Mouse (Mus musculus): ENCODE measurements around the gene Cldn2.
"Not testable (repeated sequence)": the region's sequence is repeated elsewhere in the genome, so short reads cannot be mapped to it uniquely, and the experiment has no call there.

Gene Cldn2

DNA sequence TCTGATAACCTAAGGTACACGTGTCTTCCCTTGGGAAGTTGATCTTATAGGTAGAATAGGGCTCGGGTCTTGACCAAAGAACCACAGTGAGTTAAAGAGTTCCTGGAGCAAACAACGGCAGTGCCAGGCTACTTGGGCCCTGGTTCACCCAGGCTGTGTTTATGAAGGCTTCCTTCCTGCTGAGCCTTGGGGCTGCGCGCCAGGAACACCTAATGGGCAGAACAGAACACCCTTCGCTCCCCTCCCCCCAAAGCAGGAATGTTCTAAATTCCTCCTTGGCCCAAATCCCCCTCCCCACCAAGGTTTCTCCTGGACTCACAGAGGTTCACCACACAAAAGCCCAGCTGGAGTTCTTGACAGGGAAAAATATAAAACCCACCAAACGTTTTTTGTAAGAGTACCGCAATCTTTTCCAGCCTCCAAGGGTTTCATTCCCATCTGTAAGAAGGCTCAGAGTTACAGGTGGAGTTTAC, at the start of gene Cldn2:
Gene Cldn2 (plus strand): TSS at position 423 of the 473 bp plus-strand sequence.
- peak; percentile 41 for DNase-seq

DNA sequence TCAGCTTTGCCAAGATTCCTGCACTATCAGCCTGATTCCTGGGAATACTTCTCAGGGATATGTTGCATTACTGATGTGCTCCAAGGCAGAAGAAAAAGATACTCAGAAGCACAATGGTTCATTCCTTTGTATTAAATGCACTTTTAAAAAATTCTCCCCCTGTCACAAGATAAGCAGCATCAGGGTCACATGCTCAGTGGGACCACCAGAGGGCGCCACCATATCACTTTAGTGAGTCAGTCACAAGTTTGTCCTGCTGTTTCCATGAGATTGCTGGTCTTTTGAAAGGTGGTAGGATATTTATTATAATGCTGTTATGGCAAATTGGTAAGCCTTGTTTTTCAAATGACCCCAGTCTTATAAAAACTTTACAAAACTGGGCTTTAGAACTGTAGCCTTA, 48.8 kb upstream of the Cldn2 start:
- peak; percentile 56 for DNase-seq

DNA sequence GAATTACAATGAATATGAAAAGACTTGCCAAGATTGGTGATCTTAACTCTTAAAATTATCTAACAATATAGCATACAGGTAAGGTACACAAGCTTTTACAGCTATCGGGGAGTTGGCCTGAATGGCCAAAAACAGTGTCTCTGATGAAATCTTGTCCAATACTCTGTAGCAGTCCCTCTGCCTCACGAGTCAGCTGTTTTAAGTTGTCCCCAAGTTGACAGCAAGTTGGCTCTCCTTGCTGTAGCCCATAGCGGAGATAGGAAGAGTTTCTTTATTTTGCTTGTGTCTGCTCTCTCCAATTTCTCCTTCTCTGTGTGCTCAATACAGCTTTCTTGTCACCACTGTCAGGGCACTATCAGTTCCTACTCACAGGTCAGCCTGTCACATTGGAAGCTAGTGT, 42.0 kb upstream of the Cldn2 start:
- not testable (repeated sequence) for DNase-seq

DNA sequence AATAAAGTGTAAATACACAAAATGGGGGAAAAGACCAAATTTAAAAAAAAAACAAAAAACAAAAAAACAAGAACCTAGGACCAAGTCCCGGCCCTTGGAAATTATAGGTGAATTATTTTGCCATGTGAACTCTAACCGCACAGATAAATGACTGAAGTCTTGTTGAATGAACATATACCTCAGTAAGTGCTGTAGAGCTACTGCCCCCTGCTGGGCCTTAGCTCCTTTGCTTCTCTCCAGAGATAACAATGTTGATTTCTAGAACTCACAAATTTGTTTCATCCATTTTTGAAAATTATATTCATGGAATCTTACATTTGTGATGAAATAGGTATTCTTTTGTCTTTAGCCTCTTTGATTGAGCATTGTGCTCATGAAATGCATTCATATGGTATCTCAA, 38.1 kb upstream of the Cldn2 start:
- DNase-seq = peak; percentile 29

DNA sequence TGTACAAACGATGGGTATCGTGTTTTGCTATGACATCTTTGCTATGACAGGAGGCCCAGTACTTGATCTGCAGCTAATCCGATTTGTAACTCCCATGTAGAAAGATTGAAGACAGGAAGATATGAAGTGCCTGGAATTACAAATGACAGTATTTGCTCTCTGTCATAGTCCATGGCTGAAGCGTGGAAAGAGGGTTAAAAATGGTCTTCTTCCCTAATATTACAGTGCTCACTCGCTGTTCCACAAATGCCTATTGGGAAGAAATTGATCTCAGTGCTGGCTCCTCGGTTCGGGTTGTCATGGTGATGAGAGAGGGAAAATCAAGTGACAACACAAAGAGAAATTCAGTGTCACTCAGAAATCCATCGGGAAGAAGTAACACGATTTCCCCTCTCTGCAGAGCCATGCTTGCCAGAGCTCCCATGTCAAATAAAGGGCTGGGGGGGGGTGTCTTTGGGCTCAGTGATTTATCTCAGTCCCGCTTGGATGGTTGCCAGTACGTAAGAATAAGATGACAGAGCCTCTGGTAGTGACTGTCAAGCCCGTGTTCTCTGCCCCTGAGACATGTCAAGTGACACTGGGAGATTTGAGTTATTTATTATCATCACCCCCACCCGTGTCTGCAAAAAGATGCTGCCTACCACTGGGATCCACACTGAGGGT, 30.5 kb upstream of the Cldn2 start:
- DNase-seq = no peak

DNA sequence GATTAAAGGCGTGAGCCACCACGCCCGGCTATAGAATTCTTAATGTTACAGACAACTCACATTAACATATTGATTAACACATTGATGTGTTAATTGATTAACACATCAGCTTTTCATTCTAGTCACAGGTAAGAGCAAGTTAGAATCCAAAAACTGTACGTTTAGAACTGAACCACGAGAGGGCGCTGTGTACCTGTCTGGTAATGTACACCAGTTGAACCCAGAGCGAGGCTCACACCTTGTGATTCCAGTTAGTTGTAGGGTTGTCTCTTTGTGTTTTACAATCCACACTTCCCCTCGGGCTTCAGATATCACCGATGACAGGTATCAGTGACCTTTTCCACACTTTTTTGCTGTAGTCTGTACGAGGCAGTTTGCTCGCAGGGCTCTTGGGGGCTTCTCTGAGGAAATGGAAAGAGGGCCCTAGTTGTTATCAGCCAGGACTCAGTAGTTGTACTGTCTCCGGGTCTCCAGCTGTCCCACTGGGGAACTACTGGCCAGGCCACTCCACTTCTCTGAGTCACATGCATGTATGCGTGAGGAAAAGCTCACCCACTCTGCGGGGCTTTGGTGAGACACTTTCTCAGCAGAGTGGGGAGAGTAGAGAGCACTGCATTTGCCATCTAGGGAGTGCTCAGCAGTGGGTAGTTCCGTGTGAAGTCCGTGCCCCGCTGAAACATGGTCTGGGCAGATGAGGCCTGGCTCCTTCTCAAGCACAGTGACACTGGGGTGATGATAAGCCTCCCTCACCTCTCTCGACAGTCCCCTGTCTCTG, 26.1 kb upstream of the Cldn2 start:
- DNase-seq = peak; percentile 69

DNA sequence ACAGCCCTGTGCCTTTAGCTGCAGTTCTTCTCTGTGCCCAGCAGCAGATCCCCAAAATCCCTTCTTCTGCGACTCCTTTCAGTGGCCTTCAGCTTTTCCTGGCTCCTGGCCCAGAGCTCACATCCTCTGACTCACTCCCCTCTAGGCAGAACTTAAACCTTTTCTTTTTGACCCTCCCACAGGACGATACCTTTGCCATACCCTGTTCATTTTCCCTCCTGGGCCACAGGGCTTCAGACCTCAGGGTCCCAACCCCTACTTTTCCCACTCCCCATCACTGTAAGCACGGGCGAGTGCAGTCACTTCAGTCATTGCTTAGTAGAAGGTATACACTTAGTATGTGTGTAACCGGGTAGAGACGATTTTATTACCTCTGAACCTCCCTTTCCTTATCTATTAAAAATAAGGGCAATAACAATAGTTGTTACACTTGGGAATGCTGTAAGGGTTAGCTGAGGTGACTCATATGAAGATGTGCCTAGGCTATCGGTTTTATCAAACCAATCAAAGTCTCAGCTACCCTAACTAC, 25.5 kb upstream of the Cldn2 start:
- DNase-seq = no peak

DNA sequence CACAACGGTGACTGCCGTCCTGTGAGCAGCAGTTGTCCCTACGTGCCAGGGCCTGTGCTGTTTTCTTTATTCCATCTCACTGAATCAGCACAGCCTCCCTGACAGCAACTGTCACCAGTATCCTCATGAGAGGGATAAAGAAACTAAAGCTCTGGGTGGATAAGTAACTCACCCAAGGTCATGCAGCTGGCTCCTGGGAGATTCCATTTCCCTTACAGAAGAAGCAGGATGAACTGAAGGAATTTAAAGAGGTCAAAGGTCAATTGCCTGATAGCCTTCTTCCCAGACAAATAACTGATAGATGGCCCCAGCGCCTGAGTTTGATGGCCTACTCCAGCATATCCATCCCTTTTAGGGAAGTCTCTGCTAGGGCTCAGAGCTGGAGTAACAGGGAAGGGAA, 23.3 kb upstream of the Cldn2 start:
- DNase-seq = no peak

DNA sequence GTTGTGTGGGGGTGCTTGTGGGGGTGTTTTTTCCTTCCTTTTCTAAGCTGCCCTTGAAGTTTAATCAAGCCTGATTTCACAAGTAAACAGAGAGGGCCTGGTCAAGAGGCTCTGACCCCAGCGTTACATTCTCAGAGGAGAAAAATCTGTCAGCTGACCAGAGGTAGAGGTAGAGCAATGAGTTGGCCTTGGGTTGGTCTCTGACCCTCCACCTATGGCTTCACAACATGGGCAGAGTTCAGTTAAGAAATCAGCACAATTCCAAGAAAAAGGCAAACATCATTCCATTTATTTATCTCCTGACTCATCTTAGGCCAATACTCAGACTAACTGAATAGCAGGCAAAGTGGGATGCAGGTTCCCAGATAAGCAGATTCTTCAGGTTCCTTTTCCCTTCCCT, 21.7 kb upstream of the Cldn2 start:
- no peak for DNase-seq

DNA sequence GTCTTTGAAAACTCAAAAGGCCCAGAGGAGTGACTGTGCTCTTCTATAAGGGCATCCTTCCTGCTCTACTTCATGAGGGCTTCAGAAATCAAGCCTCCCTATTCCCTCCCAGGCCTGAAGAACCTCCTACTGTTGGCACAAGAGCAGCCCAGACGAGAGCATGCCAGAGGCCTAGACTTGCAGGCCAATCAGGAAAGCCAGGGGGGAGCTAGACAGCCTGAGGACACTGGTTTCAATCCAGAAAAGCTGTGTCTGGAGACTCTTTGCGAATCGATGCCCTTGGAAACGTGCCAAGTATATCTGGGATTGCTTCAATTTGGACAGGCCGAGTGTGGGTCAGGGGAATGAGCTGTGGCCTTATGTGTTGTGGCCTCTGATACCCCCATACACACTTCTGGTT, 21.2 kb upstream of the Cldn2 start:
- DNase-seq = no peak

DNA sequence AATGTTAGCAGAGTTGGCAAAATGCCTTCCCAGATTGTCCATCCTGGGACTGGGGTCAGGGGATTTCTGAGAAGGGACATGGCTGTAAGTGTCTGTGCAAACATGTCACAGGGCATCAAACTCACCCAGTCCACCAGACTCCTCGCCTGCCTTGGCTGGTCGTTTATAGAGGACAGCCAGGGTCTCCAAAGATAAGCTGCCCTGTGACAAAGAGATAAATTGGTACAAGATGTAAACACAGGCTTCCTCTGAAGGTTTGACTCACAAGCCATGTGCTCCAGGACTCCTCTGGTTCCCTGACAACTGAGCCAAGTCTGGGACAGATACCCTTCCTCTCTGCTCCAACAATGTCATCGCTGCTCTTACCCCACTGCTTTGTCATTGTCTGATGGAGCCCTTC, 19.6 kb upstream of the Cldn2 start:
- DNase-seq = peak; percentile 9

DNA sequence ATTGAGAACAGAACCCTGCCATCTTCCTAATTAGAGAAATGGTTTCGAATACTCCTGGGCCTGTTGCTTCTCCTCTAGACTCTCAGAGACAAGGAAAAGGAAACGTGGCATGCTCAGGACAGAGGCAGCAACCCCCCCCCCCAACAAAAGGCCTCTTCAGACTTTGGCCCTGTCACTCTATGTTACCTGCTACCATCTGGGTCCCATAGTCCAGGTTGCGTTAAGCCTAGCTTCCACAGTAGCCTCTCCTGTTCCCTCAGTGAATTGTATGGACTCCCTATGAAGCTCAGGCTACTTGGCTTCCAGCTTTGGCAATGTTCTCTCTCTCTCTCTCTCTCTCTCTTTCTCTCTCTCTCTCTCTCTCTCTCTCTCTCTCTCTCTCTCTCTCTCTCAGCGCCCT, 19.1 kb upstream of the Cldn2 start:
- DNase-seq = no peak

DNA sequence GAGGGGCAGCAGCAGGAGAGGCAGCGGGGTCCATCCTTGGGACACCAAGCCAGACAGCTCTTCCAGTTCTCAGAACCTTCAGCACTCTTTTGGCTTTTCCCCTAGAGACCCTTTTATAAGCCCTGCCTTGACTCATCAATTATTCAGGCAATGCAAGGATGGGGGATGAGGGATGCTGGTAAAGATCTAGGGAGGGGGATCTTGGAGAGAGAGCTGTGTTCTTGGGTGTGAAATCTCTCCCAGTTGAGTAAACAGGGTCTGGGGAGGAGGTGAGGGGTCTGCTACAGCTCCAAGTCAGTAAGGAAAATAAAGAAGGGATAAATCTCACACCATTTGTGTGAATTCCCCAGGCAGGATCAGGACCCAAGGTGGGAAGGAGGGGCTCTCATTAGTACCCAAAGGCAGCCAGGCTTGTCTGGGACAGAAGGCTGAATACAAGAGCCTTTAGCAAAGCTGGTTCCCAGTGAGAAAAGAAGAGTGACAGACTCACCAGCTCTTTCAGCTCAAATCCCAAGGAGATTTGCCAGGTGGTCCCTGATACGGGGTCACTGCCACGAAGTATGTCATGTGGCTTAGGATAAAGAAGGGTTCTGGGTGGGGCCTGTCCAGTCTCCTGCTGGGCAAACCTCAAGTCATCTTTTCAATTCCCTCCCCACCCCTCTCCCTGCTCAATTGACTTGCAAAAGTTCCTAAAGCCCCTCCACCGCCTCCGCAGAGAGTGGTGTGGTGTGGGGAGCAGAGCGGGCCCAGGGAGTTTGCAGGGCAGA, 18.2 kb upstream of the Cldn2 start, which contains the start of gene Ripply1:
Gene Ripply1 (minus strand): TSS at position 76 of the 767 bp plus-strand sequence.
- no peak for DNase-seq

DNA sequence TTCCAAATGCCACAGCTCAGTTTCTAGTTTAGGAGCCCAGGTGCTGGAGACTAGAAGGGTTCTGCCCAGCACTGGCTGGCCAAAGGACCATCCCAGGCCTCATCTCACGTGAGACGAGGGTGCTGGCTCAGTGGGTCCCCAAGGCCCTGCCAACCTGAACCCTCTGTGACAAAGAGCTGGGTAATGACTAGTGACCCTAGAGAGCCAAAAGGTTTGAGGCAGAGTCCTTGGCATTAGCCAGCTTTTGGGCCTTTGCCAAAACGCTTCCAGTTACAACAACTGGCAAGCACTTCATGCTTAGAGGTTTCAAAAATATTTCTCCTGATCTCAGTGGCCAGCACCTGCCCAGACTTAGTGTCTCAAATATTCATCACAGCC, 17.6 kb upstream of the Cldn2 start:
- no peak for DNase-seq

DNA sequence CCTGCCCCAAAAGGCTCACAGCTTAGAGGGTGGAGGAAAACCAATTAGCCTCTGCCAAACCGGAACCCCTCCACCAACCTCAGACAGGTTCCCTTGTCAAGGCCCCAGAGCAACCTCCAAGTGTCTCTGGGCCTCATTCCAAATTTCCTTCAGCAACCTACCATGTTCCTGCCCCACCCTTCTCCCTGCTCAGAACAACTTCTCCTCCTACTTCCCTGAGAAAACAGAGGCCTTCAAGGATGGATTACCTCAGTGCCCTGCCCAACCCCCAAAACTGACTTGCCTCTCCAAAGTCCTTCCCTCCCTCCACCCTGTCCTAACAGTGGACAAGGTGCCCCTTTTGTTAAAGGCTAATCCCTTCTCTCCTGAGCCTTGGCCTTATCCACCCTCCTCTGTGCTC, 14.9 kb upstream of the Cldn2 start:
- peak; percentile 29 for DNase-seq

DNA sequence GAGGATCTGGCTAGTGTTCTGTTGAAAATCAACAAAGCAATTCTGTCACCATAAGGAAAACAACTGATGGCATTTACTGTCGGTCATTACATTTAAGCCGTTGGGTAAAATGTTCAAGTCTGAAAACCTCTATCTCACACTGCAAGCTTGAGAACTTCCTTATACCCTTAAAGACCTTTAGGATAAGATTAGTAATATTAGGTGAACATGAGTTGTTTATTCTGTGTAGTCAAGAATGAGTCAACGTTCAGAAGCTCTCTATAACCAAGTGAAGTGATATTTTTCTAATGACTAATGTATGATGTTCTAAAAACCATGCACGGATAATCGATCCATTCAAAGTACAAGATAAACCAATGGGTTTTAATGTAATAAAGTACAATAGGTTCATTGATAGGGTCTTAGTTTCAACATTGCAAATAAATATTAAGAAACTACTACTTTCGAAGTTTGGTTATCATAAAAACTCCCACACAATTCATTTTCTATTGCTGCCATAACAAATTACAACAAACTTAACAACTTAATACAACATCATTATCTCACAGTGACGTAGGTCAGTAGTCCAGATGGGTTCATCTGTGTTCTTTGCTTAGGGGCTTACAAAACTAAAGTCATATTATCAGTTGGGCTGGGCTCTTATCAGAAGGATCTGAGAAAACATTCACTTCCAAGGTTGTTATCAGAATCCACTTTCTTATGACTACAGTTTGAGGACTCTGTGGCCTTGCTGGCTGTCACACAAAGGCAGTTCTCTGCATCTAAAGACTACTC, 6.4 kb upstream of the Cldn2 start:
- no peak for DNase-seq

DNA sequence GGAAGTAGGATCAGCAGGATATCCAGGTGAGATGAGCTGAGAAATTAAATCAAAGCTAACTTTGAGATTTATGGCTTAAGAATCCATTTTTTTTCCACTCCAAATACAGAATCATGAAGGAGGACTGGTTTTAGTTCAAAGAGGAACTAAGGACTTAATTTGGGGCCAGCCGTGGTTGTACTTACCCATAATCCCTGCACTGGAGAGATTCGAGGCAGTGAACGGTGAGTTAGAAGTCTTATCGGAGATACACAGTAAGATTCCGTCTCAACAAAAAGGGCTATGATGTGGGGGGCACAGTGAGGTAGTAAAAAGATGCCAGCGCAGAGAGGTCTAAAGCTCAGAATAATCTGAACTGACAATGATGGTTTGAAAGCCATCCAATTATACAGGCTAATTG, 4.6 kb upstream of the Cldn2 start:
- DNase-seq = no peak

DNA sequence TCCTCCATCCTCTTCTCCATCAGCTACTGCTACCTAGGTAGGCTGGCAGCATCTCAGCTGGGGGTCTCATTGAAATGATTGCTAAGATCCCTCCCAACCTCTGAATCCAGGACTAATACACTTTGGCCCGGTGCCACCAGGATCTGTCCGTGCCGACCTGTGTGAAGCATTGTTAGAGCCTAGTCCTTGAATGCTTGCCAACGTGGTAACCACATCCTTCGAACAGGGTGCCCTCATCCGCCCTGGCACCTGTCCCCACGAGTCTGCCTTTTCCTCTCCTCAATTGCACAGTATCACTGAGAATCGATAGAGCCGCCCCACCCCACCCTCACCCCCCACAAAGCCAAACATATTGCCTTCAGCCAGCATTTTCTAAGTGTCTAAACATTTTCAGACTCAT, 2.8 kb upstream of the Cldn2 start:
- DNase-seq = no peak

DNA sequence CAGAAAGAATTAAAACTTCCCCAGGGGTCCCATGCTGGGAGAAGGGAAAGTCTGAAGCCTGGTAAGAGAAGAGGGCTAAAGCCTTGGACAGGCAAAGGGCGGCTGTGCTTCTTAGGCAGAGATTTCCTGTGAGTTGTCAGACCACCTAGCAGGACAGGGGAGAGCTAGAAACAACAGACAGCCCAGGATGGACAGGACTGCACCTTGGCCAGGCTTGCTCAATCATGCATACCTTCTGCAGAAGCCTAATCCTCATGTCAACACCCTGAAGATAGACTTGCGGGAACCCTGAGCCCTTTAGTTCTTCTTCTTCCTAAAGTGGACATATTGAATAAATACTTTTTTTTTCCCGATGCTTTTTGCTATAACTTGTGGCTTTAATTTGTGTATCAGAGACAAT, 675 bp upstream of the Cldn2 start:
- DNase-seq = no peak

DNA sequence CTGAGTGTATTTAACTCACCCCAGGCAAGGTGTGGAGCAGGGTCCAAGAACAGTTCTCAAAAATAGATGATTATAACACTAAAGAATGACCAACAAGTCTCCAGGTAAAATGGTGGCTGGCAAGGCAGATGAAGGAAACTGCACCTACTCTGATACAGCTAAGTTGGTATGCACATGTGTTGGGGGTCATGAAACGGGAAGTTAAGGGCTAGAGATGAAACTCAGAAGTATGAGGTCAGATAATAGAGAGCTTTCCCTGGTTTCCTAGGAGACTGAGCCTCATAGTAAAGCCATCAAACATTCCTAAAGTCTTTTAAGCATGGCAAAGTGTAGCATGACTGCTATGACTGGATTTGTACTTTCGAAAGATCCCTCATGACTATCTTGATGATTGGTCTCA, 2.4 kb downstream of the Cldn2 start:
- DNase-seq = no peak

DNA sequence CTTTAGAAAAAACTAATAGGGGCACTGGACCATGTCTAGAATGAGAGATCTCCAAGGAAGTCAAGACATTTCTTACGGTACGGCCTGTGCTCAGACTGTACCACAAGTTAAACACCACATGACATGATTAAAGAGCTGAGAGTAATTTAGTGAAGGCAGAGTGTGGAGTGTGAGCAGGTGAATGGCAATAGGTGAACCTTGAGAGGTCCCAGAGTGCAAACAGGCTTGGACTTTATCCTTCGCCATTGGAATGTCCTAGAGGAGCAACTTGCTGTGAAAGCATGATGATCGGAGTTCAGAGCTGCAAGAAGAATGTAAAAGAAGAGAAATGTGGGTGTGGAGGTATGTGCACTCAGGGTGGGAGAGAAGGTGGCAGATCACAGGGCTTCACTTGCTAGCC, 5.3 kb downstream of the Cldn2 start:
- DNase-seq = no peak

DNA sequence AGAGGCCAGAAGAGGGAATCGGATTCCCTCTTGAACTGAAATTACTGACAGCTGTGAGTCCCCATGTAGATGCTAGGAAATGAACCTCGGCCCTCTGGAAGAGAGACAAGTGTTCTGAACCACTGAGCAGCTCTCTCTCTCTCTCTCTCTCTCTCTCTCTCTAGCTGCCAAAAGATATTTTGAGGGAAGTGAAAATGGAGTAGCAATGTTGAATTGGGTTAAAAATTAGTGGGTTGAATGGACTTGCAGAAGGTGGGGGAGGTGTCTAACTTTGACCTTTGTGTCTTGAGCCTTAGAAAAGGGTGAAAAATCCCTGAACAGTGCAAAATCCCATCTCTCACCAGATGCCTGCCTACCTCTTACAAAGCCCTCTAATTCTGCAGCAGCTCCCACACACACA, 6.8 kb downstream of the Cldn2 start:
- DNase-seq = no peak

DNA sequence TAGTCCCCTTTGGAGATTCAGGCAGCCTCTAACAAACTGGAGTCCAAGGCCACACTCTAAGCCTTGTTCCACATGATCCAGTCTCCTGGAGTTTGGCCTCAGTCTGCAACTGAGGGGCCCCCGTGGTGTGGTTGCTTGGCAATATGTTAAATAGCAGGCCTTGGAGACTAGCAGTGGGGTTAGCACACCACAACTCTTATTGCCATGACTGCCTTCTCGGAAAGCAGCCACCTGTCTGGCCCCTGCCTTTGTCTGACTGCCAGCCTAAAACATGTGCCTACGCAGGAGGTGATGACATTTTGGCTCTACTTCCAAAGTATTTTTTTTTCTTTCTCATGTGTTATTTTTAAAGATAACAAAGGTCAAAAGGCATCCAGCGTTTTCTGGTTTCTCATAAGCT, 7.5 kb downstream of the Cldn2 start:
- no peak for DNase-seq
